Mouse (Mus musculus) heart, adult 2 months (tissue): ENCODE results near the gene Ghrh. TPM values are rescaled to one million over a fixed set of nuclear protein-coding genes. Genes with fewer than 3 reads are reported as not detected.

Experiments
- DNase-seq, 2 experiments: peaks; one replicate each; pipeline ENCODE4 v3.0.0; 2021
- H3K27ac ChIP-seq: fragments of 200-600 bp; 2 replicates; pipeline ENCODE4 v1.8.1; 2022
- H3K27me3 ChIP-seq: fragments of 200-500 bp; 2 replicates; pipeline ENCODE4 v1.6.1; 2012; ENCODE audit warnings: mild to moderate bottlenecking, low read length, inconsistent platforms, mixed read lengths; ENCODE audit not compliant: control insufficient read depth, insufficient read depth
- H3K36me3 ChIP-seq: fragments of 200-500 bp; 2 replicates; pipeline ENCODE4 v1.6.1; 2012; ENCODE audit warnings: low read length, inconsistent platforms; ENCODE audit not compliant: control insufficient read depth, insufficient read depth
- H3K4me1 ChIP-seq: fragments of 200-500 bp; 2 replicates; pipeline ENCODE4 v1.6.1; 2011; ENCODE audit warnings: low read length; ENCODE audit not compliant: control insufficient read depth, insufficient read depth
- H3K4me3 ChIP-seq: fragments of 200-600 bp; 2 replicates; pipeline ENCODE4 v1.8.1; 2022
- H3K79me2 ChIP-seq: fragments of 200-500 bp; replicated peaks from 2 replicates; pipeline ENCODE4 v1.6.1; 2012; ENCODE audit warnings: mild to moderate bottlenecking, inconsistent platforms, low read length, moderate library complexity, mixed read lengths; ENCODE audit not compliant: control insufficient read depth, insufficient read depth
- H3K9ac ChIP-seq: fragments of 200-500 bp; 2 replicates; pipeline ENCODE4 v1.6.1; 2012; ENCODE audit warnings: low read depth, mild to moderate bottlenecking, control low read depth, inconsistent platforms, low read length, mixed read lengths
- CTCF ChIP-seq: fragments of 200-600 bp; IDR thresholded peaks from 2 replicates; pipeline ENCODE4 v1.8.1; 2022; ENCODE audit warnings: antibody characterized with exemption, mild to moderate bottlenecking, moderate library complexity
- EP300 ChIP-seq: fragments of 200-500 bp; IDR thresholded peaks from 2 replicates; pipeline ENCODE4 v1.6.1; 2011; ENCODE audit warnings: low read depth, low read length, control low read depth; ENCODE audit not compliant: insufficient read depth
- POLR2A ChIP-seq: fragments of 200-500 bp; IDR thresholded peaks from 2 replicates; pipeline ENCODE4 v1.6.1; 2011; ENCODE audit warnings: mild to moderate bottlenecking, low read depth, low read length, control low read depth; ENCODE audit not compliant: insufficient read depth
- WGBS: fragments of 180-500 bp; shearing (Covaris S2); methylation state at CpG from one replicate; pipeline ENCODE4 v1.1.7; 2018; 5-methylcytosine and 5-hydroxymethylcytosine counted together
- intact Hi-C: fragments of 180-260 bp; cut with DNase I; formaldehyde crosslinking; loops from one replicate; pipeline ENCODE4 v1.15.1; 2025
- polyA plus RNA-seq: library from polyadenylated mRNA; depleted of rRNA; stranded (reverse); fragments of >200 nt; gene quantifications from 2 replicates; pipeline ENCODE4 v1.2.3, GENCODE M21; 2012
- total RNA-seq, 2 experiments: library from RNA; stranded (reverse); gene quantifications; 2 replicates each; pipeline ENCODE4 v1.2.3; 2021

Ghrh gene
- total and polyA plus RNA-seq, 3 experiments, result not detected

GRCm38 (mm10) chr2:157373681-157374080 is 26.4 kb upstream of the Ghrh start:
- no peak for TF ChIP-seq EP300
- TF ChIP-seq CTCF, result no peak
- no peak for TF ChIP-seq POLR2A

GRCm38 (mm10) chr2:157371696-157372095 is 24.4 kb upstream of the Ghrh start:
- Histone ChIP-seq H3K79me2 (no peaks in the 10 kb centered on the region; the same call in 1 of the 2 replicates), H3K27ac (no peak overlapping the region), H3K36me3 (0 out of 2 replicates have a peak, but pooled peaks cover 2% of the 10 kb centered on the region), H3K9ac (no peak overlapping the region), H3K4me3 (no peak overlapping the region), H3K27me3 (no peaks in the 10 kb centered on the region), H3K4me1 (peaks cover 6% of the 10 kb centered on the region)
- WGBS, result 39% methylated on average over 6 of the region's 6 CpGs
- TF ChIP-seq CTCF (no peak), POLR2A (no peak), EP300 (no peak)
- peak in 1 of 2 experiments; percentile 36 for DNase-seq
- intact Hi-C loops, result no loop called here

More at GRCm38 (mm10) chr2:157373681-157374080, 26.4 kb upstream of the Ghrh start:
- H3K27ac ChIP-seq, result no peak overlapping the region; the same call in 1 of the 2 replicates
- no peaks in the 10 kb centered on the region; the same call in 1 of the 2 replicates for H3K79me2 ChIP-seq
- H3K4me1 ChIP-seq, result peaks cover 4% of the 10 kb centered on the region
- H3K4me3 ChIP-seq, result no peak overlapping the region
- no peaks in the 10 kb centered on the region for H3K27me3 ChIP-seq
- peak in 1 of 2 experiments; percentile 36 for DNase-seq
- H3K36me3 ChIP-seq, result no peaks in the 10 kb centered on the region
- no peak overlapping the region for H3K9ac ChIP-seq
- 66% methylated on average over 3 of the region's 3 CpGs for WGBS
- intact Hi-C loops, result no loop called here

- H3K27ac ChIP-seq, result peak overlapping the region; percentile 81
- 3% methylated on average over 13 of the region's 13 CpGs for WGBS
- H3K4me3 ChIP-seq, result peak overlapping the region; percentile 98
- H3K4me1 ChIP-seq, result peaks cover 4% of the 10 kb centered on the region; the same call in 1 of the 2 replicates
- no peak for DNase-seq
- peak overlapping the region; percentile 95 for H3K9ac ChIP-seq
- 0 out of 2 replicates have a peak, but pooled peaks cover 2% of the 10 kb centered on the region for H3K36me3 ChIP-seq
- no peaks in the 10 kb centered on the region for H3K27me3 ChIP-seq
- intact Hi-C loops, result loop anchor here (2.0 kb wide), 1 partner anchor 89 kb away; no protein-coding TSS in a partner anchor
- no peaks in the 10 kb centered on the region for H3K79me2 ChIP-seq
- TF ChIP-seq CTCF, result no peak
- no peak for TF ChIP-seq EP300
- TF ChIP-seq POLR2A, result no peak
Observed at GRCm38 (mm10) chr2:157367991-157368390, 20.7 kb upstream of the Ghrh start.

GRCm38 (mm10) chr2:157367184-157367893 is 20.0 kb upstream of the Ghrh start, which contains the start of gene Manbal:
TSS of gene Manbal (plus strand) at chr2:157367594.
- Histone ChIP-seq H3K27ac (peak within 1 kb of the TSS; percentile 81), H3K4me3 (peak within 1 kb of the TSS; percentile 98), H3K4me1 (peaks cover 4% of the 10 kb centered on the region; the same call in 1 of the 2 replicates), H3K36me3 (0 out of 2 replicates have a peak, but pooled peaks cover 2% of the 10 kb centered on the region), H3K9ac (peak within 1 kb of the TSS; percentile 95), H3K79me2 (no peaks in the 10 kb centered on the region), H3K27me3 (no peaks in the 10 kb centered on the region)
- peak; percentile 93 for TF ChIP-seq POLR2A
- 0 out of 2 replicates have a peak, but pooled peaks have one; percentile 40 for TF ChIP-seq EP300
- TF ChIP-seq CTCF, result no peak
- peak; percentile 95 to 99 for DNase-seq
- WGBS, result 3% methylated on average over 42 of the region's 42 CpGs
- intact Hi-C loops, result loop anchor here (2.0 kb wide), 1 partner anchor 89 kb away; no protein-coding TSS in a partner anchor

- Histone ChIP-seq H3K9ac (no peak overlapping the region), H3K4me3 (peak overlapping the region; percentile 98), H3K36me3 (0 out of 2 replicates have a peak, but pooled peaks cover 2% of the 10 kb centered on the region), H3K27me3 (no peaks in the 10 kb centered on the region), H3K4me1 (peaks cover 4% of the 10 kb centered on the region; the same call in 1 of the 2 replicates), H3K79me2 (no peaks in the 10 kb centered on the region), H3K27ac (peak overlapping the region; percentile 81)
- intact Hi-C loops, result loop anchor here (2.0 kb wide), 1 partner anchor 90 kb away; no protein-coding TSS in a partner anchor
- peak in 1 of 2 experiments; percentile 27 for DNase-seq
- WGBS, result 37% methylated on average over 9 of the region's 9 CpGs
- TF ChIP-seq CTCF, result no peak
- TF ChIP-seq POLR2A, result no peak
- TF ChIP-seq EP300, result no peak
Observed at GRCm38 (mm10) chr2:157366762-157367161, 19.5 kb upstream of the Ghrh start.

GRCm38 (mm10) chr2:157363031-157363430 is 15.7 kb upstream of the Ghrh start:
- 0 out of 2 replicates have a peak, but pooled peaks cover 2% of the 10 kb centered on the region for H3K36me3 ChIP-seq
- no peak overlapping the region for H3K4me3 ChIP-seq
- intact Hi-C loops, result no loop called here

More at GRCm38 (mm10) chr2:157363031-157363430, 15.7 kb upstream of the Ghrh start:
- Histone ChIP-seq H3K79me2 (no peaks in the 10 kb centered on the region), H3K9ac (no peak overlapping the region), H3K27me3 (no peaks in the 10 kb centered on the region), H3K27ac (no peak overlapping the region), H3K4me1 (0 out of 2 replicates have a peak, but pooled peaks cover 1% of the 10 kb centered on the region)
- WGBS, result 69% methylated on average over 3 of the region's 3 CpGs
- DNase-seq, result no peak
- no peak for TF ChIP-seq POLR2A
- TF ChIP-seq CTCF, result no peak
- no peak for TF ChIP-seq EP300
